Mouse (Mus musculus) thymus, postnatal 25 days (tissue): ENCODE results near the gene Tspo.

Experiments used
- DNase-seq: peaks from one replicate; pipeline ENCODE4 v3.0.0; 2022

The Tspo gene

GRCm38 (mm10) chr15:83547144-83547543 is 16.2 kb upstream of the Tspo start:
- no peak for DNase-seq

- DNase-seq, result no peak
These were observed 13.3 kb upstream of the Tspo start for GRCm38 (mm10) chr15:83550137-83550536.

- DNase-seq, result no peak
These were observed 9.6 kb upstream of the Tspo start for GRCm38 (mm10) chr15:83553831-83554230.

GRCm38 (mm10) chr15:83555161-83555974 is 8.0 kb upstream of the Tspo start:
- DNase-seq, result peak; percentile 91

- no peak for DNase-seq
These were observed 2.4 kb upstream of the Tspo start for GRCm38 (mm10) chr15:83560941-83561477.

GRCm38 (mm10) chr15:83562626-83563270 is 644 bp upstream of the Tspo start:
- DNase-seq, result peak; percentile 86

- peak; percentile 50 for DNase-seq
These were observed 662 bp downstream of the Tspo start for GRCm38 (mm10) chr15:83563857-83564651.

- DNase-seq, result no peak
These were observed 2.0 kb downstream of the Tspo start for GRCm38 (mm10) chr15:83565434-83565833.

GRCm38 (mm10) chr15:83566006-83566405 is 2.6 kb downstream of the Tspo start:
- no peak for DNase-seq

- no peak for DNase-seq
These were observed 4.3 kb downstream of the Tspo start for GRCm38 (mm10) chr15:83567728-83568127.

- no peak for DNase-seq
These were observed 5.2 kb downstream of the Tspo start for GRCm38 (mm10) chr15:83568544-83568943.

- no peak for DNase-seq
These were observed 6.3 kb downstream of the Tspo start for GRCm38 (mm10) chr15:83569682-83570081.

- DNase-seq, result peak; percentile 33
These were observed 7.2 kb downstream of the Tspo start for GRCm38 (mm10) chr15:83570641-83571040.

- DNase-seq, result no peak
These were observed 8.2 kb downstream of the Tspo start for GRCm38 (mm10) chr15:83571636-83572035.

- DNase-seq, result no peak
These were observed 8.7 kb downstream of the Tspo start for GRCm38 (mm10) chr15:83572132-83572531.

- DNase-seq, result no peak
These were observed 10.2 kb downstream of the Tspo start for GRCm38 (mm10) chr15:83573606-83574005.

- no peak for DNase-seq
These were observed 11.4 kb downstream of the Tspo start for GRCm38 (mm10) chr15:83574731-83575351.

GRCm38 (mm10) chr15:83575543-83575942 is 12.2 kb downstream of the Tspo start:
- no peak for DNase-seq

GRCm38 (mm10) chr15:83576651-83577050 is 13.3 kb downstream of the Tspo start:
- DNase-seq, result no peak

GRCm38 (mm10) chr15:83582931-83583330 is 19.5 kb downstream of the Tspo start:
- DNase-seq, result no peak

GRCm38 (mm10) chr15:83583419-83584156 is 20.2 kb downstream of the Tspo start:
- DNase-seq, result peak; percentile 60

GRCm38 (mm10) chr15:83584741-83585220 is 21.4 kb downstream of the Tspo start:
- DNase-seq, result no peak
